Mouse (Mus musculus) lung, postnatal 0 days (tissue): ENCODE measurements around the gene Adamts7. TPM values are rescaled to one million over a fixed set of nuclear protein-coding genes. Genes with fewer than 3 reads are reported as not detected.

Source experiments
- ATAC-seq: fragments of 200-750 bp; cut with Nextera tagmentation; 2 replicates; pipeline ENCODE4 v1.8.0; 2017; ENCODE audit warnings: moderate library complexity
- DNase-seq: peaks from one replicate; pipeline ENCODE4 v3.0.0-alpha.2; 2016; ENCODE audit warnings: low spot score
- H3K27ac ChIP-seq: fragments of 300-500 bp; sonication (generic); 2 replicates; pipeline ENCODE4 v1.5.1; 2014; ENCODE audit warnings: antibody characterized with exemption, mild to moderate bottlenecking, low read length, mixed read lengths
- H3K27me3 ChIP-seq: fragments of 300-500 bp; sonication (generic); replicated peaks from 2 replicates; pipeline ENCODE4 v1.6.1; 2014; ENCODE audit warnings: low read length, mixed read lengths; ENCODE audit not compliant: insufficient read depth
- H3K36me3 ChIP-seq: fragments of 300-500 bp; sonication (generic); 2 replicates; pipeline ENCODE4 v1.6.1; 2014; ENCODE audit warnings: low read length, mixed read lengths; ENCODE audit not compliant: insufficient read depth
- H3K4me1 ChIP-seq: fragments of 300-500 bp; sonication (generic); 2 replicates; pipeline ENCODE4 v1.6.1; 2014; ENCODE audit warnings: antibody characterized with exemption, low read depth, low read length, mixed read lengths; ENCODE audit not compliant: insufficient read depth
- H3K4me2 ChIP-seq: fragments of 300-500 bp; sonication (generic); replicated peaks from 2 replicates; pipeline ENCODE4 v1.6.1; 2014; ENCODE audit warnings: low read depth, mild to moderate bottlenecking, low read length, moderate library complexity, mixed read lengths
- H3K4me3 ChIP-seq: fragments of 300-500 bp; sonication (generic); 2 replicates; pipeline ENCODE4 v1.5.1; 2014; ENCODE audit warnings: low read depth, low read length
- H3K9ac ChIP-seq: fragments of 300-500 bp; sonication (generic); replicated peaks from 2 replicates; pipeline ENCODE4 v1.6.1; 2014; ENCODE audit warnings: low read depth, mild to moderate bottlenecking
- H3K9me3 ChIP-seq: fragments of 300-500 bp; sonication (generic); 2 replicates; pipeline ENCODE4 v1.6.1; 2016; ENCODE audit warnings: low read length, mixed read lengths
- CTCF ChIP-seq: IDR thresholded peaks from 2 replicates; pipeline ENCODE4 v1.5.1; 2016; ENCODE audit warnings: antibody characterized with exemption, mild to moderate bottlenecking
- EP300 ChIP-seq: IDR thresholded peaks from 2 replicates; pipeline ENCODE4 v1.6.1; 2016; ENCODE audit warnings: antibody characterized with exemption, mild to moderate bottlenecking, control low read depth
- WGBS: fragments of 180-500 bp; shearing (Covaris S2); extraction: QIAGEN DNeasy Blood & Tissue Kit; methylation state at CpG from one replicate; pipeline ENCODE4 v1.1.7; 2014; 5-methylcytosine and 5-hydroxymethylcytosine counted together
- polyA plus RNA-seq: library from polyadenylated mRNA; unstranded; fragments of >200 nt; fragmentation: Nextera tagmentation; extraction: Ambion mirVana; gene quantifications from 2 replicates; pipeline ENCODE4 v1.2.1, GENCODE M21; 2015

Gene Adamts7
- polyA plus RNA-seq, 1 experiment from 2014 or later, result 4.1 TPM

DNA sequence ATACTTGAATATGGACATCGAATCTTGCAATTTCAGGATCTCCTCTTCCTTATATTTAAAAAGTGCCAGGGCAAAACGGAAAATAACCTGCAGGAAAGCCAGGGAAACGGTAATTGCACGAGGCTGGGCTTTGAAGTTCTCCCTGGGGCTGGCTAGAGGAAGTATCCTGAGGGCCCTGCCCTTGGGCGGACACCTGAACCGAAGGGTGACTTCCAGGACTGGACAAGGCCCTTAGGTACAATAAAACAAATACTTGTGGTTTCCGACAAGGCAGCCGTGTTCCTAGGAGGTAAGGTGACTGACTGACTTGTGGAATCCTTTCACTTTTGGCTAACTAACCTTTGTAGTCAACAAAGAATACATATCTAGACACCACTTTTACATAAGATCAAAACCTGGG, 44.9 kb downstream of the Adamts7 start:
- H3K36me3 ChIP-seq, result peaks cover 29% of the 10 kb centered on the region; the same call in 1 of the 2 replicates
- 61% methylated on average over 8 of the region's 8 CpGs for WGBS
- peak; percentile 61 for ATAC-seq

DNA sequence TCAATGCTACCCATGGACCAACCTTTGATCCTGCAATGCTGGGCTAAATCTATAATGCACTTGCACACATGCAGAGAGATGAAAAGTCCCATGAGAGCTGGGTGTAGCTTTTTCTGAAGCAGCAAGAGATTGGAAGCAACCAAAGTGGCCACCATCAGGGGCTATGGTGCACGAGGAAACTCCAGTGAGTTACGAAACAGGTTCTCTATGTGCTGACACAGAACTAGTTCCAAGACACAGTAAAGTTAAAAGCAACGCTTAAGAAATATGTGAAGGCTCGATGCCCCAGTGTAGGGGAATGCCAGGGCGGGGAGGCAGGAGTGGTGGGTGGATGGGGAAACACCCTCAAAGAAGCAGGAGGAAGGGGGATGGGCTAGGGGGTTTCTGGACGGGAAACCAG, 45.8 kb downstream of the Adamts7 start:
- Histone ChIP-seq H3K9ac (no peak overlapping the region), H3K27me3 (no peaks in the 10 kb centered on the region), H3K4me1 (no peaks in the 10 kb centered on the region), H3K27ac (no peak overlapping the region), H3K4me2 (no peak overlapping the region), H3K9me3 (no peaks in the 10 kb centered on the region), H3K36me3 (peaks cover 30% of the 10 kb centered on the region), H3K4me3 (no peak overlapping the region)
- DNase-seq, result no peak
- TF ChIP-seq EP300 (no peak), CTCF (no peak)
- ATAC-seq, result no peak
- WGBS, result 50% methylated on average over 6 of the region's 6 CpGs

More for the DNA sequence above, 44.9 kb downstream of the Adamts7 start:
- H3K4me1 ChIP-seq, result no peaks in the 10 kb centered on the region
- no peaks in the 10 kb centered on the region for H3K27me3 ChIP-seq
- no peak overlapping the region for H3K4me3 ChIP-seq
- TF ChIP-seq EP300 (no peak), CTCF (no peak)
- H3K9me3 ChIP-seq, result no peaks in the 10 kb centered on the region
- H3K9ac ChIP-seq, result no peak overlapping the region
- 0 out of 2 replicates have a peak overlapping the region, but pooled peaks have one; percentile 8 for H3K4me2 ChIP-seq
- no peak overlapping the region for H3K27ac ChIP-seq
- peak; percentile 24 for DNase-seq

DNA sequence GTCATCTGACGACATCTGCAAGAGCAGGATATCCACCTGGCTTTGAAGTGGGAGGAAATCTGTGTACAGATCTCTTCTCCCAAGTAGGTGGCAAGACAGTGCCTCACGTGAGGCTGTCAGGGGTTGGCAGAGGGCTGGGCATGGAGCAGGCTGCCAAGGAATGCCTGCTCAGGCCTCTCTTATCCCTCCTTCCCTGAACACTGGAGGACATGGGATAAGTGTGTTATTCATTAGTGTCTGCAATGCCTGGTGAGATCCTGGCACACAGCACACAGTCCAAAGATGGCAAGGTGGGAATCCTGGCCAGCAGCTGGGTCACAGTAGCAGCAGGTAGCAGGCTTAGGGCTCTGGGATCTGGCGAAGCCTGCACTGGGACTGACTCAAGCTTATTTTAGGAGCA, 50.3 kb downstream of the Adamts7 start:
- ATAC-seq, result no peak
- no peak for TF ChIP-seq EP300
- Histone ChIP-seq H3K9ac (no peak overlapping the region), H3K27me3 (no peaks in the 10 kb centered on the region), H3K27ac (no peak overlapping the region), H3K4me1 (no peaks in the 10 kb centered on the region), H3K36me3 (peaks cover 27% of the 10 kb centered on the region), H3K4me3 (no peak overlapping the region), H3K4me2 (no peak overlapping the region), H3K9me3 (no peaks in the 10 kb centered on the region)
- DNase-seq, result no peak
- 62% methylated on average over 3 of the region's 3 CpGs for WGBS

DNA sequence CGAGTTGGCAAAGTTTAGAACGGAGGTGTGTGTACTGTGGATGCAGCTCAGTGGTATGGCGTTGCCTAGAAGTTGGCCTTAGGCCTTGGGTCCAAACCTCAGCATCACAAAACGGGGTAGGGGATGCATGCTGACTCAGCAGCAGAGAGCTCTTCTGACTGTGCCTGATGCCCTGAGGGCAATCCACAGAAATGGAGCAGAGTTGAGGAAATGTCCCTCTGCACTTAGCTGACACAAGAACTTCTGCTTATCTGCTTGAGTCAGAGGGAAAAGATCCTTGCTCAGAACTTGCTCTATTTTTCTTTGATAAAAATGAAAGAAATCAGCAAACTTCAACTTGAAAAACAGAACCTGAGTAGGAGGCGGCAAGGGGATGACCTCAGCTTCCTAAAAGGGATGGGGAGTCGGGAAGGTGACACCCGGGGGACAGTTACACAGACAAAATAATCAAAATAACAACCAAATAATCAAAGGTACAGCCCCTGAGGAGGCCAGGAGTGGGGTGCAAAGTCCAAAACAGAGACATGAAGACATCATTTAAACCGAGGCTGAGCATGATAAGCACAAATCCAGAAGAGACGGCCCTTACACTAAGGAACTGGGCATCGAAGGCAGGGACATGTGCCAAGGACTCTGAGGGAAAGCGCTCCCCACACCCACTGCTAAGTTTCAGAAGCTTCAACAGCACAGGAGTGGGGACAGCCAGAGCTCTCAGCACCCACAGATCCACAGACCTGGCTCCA, 53.6 kb downstream of the Adamts7 start:
- Histone ChIP-seq H3K9me3 (no peaks in the 10 kb centered on the region), H3K27ac (no peak overlapping the region), H3K4me2 (no peak overlapping the region), H3K4me1 (no peaks in the 10 kb centered on the region), H3K36me3 (peaks cover 44% of the 10 kb centered on the region), H3K27me3 (no peaks in the 10 kb centered on the region), H3K4me3 (no peak overlapping the region), H3K9ac (no peak overlapping the region)
- 81% methylated on average over 11 of the region's 11 CpGs for WGBS
- ATAC-seq, result no peak
- DNase-seq, result no peak
- TF ChIP-seq CTCF, result no peak
- no peak for TF ChIP-seq EP300

DNA sequence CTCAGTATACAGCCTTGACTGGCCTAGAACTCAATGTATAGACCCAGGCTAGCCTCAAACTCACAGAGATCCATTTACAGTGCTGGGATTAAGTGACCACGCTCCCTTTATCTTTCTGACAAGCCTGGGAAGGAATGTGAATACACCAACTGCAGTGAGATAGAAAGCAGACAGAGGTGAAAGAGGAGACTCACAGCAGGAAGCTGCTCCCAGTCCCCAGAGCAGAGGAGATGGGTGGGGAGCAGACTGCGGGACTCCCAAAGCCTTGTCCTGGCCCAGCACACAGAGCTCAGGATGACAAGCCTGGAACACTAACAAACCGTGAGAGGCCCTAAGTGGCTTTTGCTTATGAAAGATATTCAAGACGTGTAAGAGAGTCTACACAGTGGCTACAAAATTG, 54.6 kb downstream of the Adamts7 start:
- DNase-seq (no peak), ATAC-seq (no peak)
- WGBS, result 68% methylated on average over 4 of the region's 4 CpGs
- Histone ChIP-seq H3K36me3 (peaks cover 40% of the 10 kb centered on the region), H3K9ac (no peak overlapping the region), H3K9me3 (no peaks in the 10 kb centered on the region), H3K27me3 (no peaks in the 10 kb centered on the region), H3K27ac (no peak overlapping the region), H3K4me3 (no peak overlapping the region), H3K4me2 (no peak overlapping the region), H3K4me1 (no peaks in the 10 kb centered on the region)
- TF ChIP-seq CTCF, result no peak
- TF ChIP-seq EP300, result no peak

DNA sequence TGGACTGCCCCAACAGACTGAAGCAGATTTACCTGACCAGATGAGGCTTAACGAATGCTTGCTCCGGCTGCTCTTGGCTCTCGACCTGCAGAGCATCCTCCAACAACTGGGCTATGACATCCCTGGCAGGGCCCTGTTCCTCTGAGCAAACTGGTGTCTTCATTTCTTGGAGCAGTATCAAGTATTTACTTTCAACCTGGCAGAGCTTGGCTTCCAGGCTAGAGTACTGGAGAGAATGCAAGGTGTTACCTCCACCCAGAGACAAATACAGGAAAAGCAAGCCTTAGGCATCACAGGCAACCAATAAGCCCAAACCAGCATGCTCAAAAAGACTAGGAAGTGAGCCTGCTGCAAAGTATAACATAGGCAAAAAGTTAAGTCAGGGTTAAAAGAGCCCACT, 59.4 kb downstream of the Adamts7 start:
- Histone ChIP-seq H3K9me3 (no peaks in the 10 kb centered on the region), H3K4me1 (no peaks in the 10 kb centered on the region), H3K36me3 (peaks cover 25% of the 10 kb centered on the region), H3K4me3 (no peak overlapping the region), H3K27ac (no peak overlapping the region), H3K9ac (no peak overlapping the region), H3K27me3 (no peaks in the 10 kb centered on the region), H3K4me2 (no peak overlapping the region)
- ATAC-seq (no peak), DNase-seq (no peak)
- WGBS, result 89% methylated on average over 3 of the region's 3 CpGs
- TF ChIP-seq CTCF (no peak), EP300 (no peak)
